Comparison of ENCODE assay signal across 8 mouse cellular contexts in the genomic region with DNA sequence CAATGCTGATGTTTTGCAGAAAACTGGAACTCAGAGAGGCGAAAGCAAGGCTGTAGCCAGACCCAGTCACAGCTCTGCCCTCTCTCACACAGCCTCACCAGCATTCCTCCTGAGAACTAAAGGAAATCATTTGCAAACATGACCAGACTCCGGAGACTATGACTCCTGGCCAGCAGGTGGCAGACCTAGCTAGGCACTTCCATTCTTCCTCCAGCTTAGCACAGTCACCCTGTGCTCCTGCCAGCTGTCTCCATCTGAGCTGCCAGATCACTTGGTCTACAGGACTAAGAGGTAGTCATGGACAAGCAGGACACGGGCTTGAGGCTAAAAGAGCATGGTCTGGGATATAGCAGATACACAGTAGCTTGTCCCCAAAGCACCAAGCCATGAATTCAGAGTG. TPM values are rescaled to one million over a fixed set of nuclear protein-coding genes. Genes with fewer than 3 reads are reported as not detected.
DNase-seq lines count a peak whose midpoint lies in the region; ATAC-seq lines count a peak whose summit lies in the region.

No protein-coding gene starts in this region.

- DNase-seq in ZHBTc4 (ENCODE audit: low read depth, low spot score), result peak; percentile 93
- peak; percentile 93 to 96 for DNase-seq in cerebellum, postnatal 14 days
- DNase-seq in gastrocnemius, adult 18-20 months (ENCODE audit: low spot score), result peak; percentile 89
- peak; percentile 74 to 85 for DNase-seq in left cerebral cortex, adult 8-10 months (ENCODE audit: low spot score in 2 of 2)
- peak; percentile 92 for DNase-seq in mesoderm, embryonic 11.5 days (ENCODE audit: low read depth, low spot score)
- peak; percentile 83 to 84 for DNase-seq in right cerebral cortex, postnatal 36 days (ENCODE audit: low spot score in 2 of 2)
- DNase-seq in urinary bladder, postnatal 4 days (ENCODE audit: low spot score in 2 of 2), result peak; percentile 75 to 84

- ATAC-seq in inflammation-experienced regulatory T-cells, adult 6 months, result peak; percentile 57

RNA-seq across cellular contexts. Expression of a gene that starts 2.7 kb away (rescaled TPM):
- total RNA-seq in gastrocnemius, adult 18-20 months (2021), result 10 to 100 TPM; 42.5 to 54.5 TPM
- 10 to 100 TPM; 48.6 to 81.2 (median 70.2) TPM for polyA plus RNA-seq in inflammation-experienced regulatory T-cells, adult 6 months (2017; shearing (Covaris generic))
- total RNA-seq in left cerebral cortex, adult 8-10 months (2022), result 100 to 1,000 TPM; 135 to 145 (median 142) TPM

RNA-seq across cellular contexts. Expression of a gene that starts 2.7 kb away (rescaled TPM):
- 1 to 10 TPM; 7.7 to 8.4 TPM for total RNA-seq in gastrocnemius, adult 18-20 months (2021)
- polyA plus RNA-seq in inflammation-experienced regulatory T-cells, adult 6 months (2017; shearing (Covaris generic)), result 1 to 10 TPM in 1 of 3 experiments, under 1 TPM in 2; 0.52 to 1.0 (median 0.66) TPM
- 10 to 100 TPM; 34.2 to 42.1 (median 38.2) TPM for total RNA-seq in left cerebral cortex, adult 8-10 months (2022)

RNA-seq across cellular contexts. Expression of a gene that starts 56.2 kb away (rescaled TPM):
- total RNA-seq in gastrocnemius, adult 18-20 months (2021), result 10 to 100 TPM; 11.2 to 11.8 TPM
- polyA plus RNA-seq in inflammation-experienced regulatory T-cells, adult 6 months (2017; shearing (Covaris generic)), result 10 to 100 TPM; 16.6 to 29.7 (median 19.9) TPM
- 10 to 100 TPM; 35.5 to 42.7 (median 39.4) TPM for total RNA-seq in left cerebral cortex, adult 8-10 months (2022)

Comparison
In these comparisons a context has a peak if more than half of its experiments do, and no peak if none do; other contexts are left out.
1. Peak in every context shown above with its lines: DNase-seq and ATAC-seq.